Mouse (Mus musculus) c-Kit-negative CD71-positive TER-119-positive erythroid progenitor cells, embryonic 14.5 days (primary cell): ENCODE results near the gene Ldhc.
A peak's percentile ranks its signal among the peaks of the same experiment; 100 is the strongest.

Source experiments
- DNase-seq: peaks from one replicate; pipeline ENCODE4 v3.0.0-alpha.2; 2013; ENCODE audit warnings: low read depth, low spot score

Gene Ldhc

GRCm38 (mm10) chr7:46918678-46919371 is 57.8 kb downstream of the Ldhc start:
- peak; percentile 25 for DNase-seq

- DNase-seq = peak; percentile 69
These were observed 58.7 kb downstream of the Ldhc start, which contains the start of gene Tsg101 for GRCm38 (mm10) chr7:46919551-46920176. Gene Tsg101 (minus strand): TSS chr7:46919969.

DNA sequence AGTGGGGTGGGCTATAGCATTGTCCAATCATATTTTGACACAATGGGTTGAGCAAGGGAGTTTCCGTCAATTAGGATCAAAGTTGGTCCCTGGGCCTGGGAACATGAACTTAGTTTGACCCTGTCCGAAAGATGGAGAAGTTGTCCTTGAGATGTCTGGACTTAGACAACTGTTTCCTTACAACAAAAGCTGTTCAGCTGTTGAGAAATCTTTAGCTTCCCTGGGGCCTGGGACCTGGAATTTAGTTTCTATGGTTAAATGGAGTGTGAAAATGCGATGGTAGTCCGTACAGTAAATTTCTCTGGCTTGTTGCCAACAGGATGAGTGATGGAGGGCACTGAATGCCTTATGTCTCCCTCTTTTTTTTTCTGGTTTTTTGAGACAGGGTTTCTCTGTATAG is 61.1 kb downstream of the Ldhc start:
- DNase-seq = no peak
